In the genomic region with DNA sequence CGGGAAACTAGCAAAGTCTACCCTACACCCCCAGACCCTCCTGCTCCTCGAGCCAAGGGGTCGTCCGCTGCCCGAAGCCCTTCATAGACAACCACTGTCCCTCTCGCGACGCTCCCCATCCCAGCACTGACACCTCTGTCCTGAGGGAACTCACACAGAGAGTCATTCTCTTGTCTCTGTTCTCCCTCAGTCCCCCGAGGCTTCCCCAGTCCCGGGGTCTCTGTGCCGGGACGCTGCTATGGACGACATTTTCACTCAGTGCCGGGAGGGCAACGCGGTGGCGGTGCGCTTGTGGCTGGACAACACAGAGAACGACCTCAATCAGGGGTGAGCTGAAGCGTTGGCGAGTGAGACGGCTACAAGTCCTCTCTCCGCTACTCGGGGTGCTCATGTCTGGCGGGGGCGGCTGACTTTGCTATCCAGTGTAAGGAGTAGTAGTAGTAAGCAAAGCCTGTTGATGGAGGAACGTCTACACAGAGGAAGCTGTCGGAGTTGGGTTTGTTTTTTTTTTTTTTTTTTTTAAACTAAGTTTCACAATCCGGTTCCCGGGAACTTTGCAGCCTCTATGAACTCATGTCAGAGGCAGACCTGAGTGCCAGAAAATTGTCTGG, we compare ENCODE assay signal across 8 mouse cellular contexts. TPM values are rescaled to one million over a fixed set of nuclear protein-coding genes. Genes with fewer than 3 reads are reported as not detected.
A peak's percentile ranks its signal among the peaks of the same experiment; 100 is the strongest.
DNase-seq lines count a peak whose midpoint lies in the region; ATAC-seq and TF ChIP-seq lines count a peak whose summit lies in the region.

A gene (minus strand): TSS at position 475 of the 611 bp plus-strand sequence.

- peak within 1 kb of the TSS; percentile 86 for H3K27ac ChIP-seq in embryonic facial prominence, embryonic 12.5 days
- H3K27ac ChIP-seq in heart, embryonic 13.5 days (replicated peaks) = peak within 1 kb of the TSS; percentile 98
- peak within 1 kb of the TSS; percentile 95 for H3K27ac ChIP-seq in kidney, embryonic 16.5 days (ENCODE audit: low read length)
- peak within 1 kb of the TSS; percentile 97 for H3K27ac ChIP-seq in liver, postnatal 0 days (ENCODE audit: low read depth)
- peak within 1 kb of the TSS; percentile 83 for H3K27ac ChIP-seq in neural tube, embryonic 13.5 days (replicated peaks)

- peak; percentile 54 for DNase-seq in CD4-positive helper T cell, adult 2 months (ENCODE audit: low read depth, low spot score)
- peak; percentile 67 for DNase-seq in Muller cell, postnatal 12 days (ENCODE audit: inconsistent ontology term)
- peak; percentile 55 for DNase-seq in liver, postnatal 0 days
- DNase-seq in urinary bladder, postnatal 36 days (ENCODE audit: low spot score in 2 of 2) = peak; percentile 39 to 44

- peak within 1 kb of the TSS; percentile 91 for H3K9ac ChIP-seq in embryonic facial prominence, embryonic 12.5 days
- H3K9ac ChIP-seq in heart, embryonic 13.5 days = peak within 1 kb of the TSS; percentile 99
- peak within 1 kb of the TSS; percentile 85 for H3K9ac ChIP-seq in kidney, embryonic 16.5 days (replicated peaks; ENCODE audit: low read length)
- H3K9ac ChIP-seq in liver, postnatal 0 days (replicated peaks) = peak within 1 kb of the TSS; percentile 96
- peak within 1 kb of the TSS; percentile 91 for H3K9ac ChIP-seq in neural tube, embryonic 13.5 days

- peaks cover 47% of the 10 kb centered on the region for H3K36me3 ChIP-seq in embryonic facial prominence, embryonic 12.5 days
- peaks cover 56% of the 10 kb centered on the region for H3K36me3 ChIP-seq in heart, embryonic 13.5 days
- peaks cover 48% of the 10 kb centered on the region for H3K36me3 ChIP-seq in kidney, embryonic 16.5 days (ENCODE audit: insufficient read depth, low read length)
- peaks cover 49% of the 10 kb centered on the region for H3K36me3 ChIP-seq in liver, postnatal 0 days (replicated peaks; ENCODE audit: insufficient read depth, low read length)
- H3K36me3 ChIP-seq in neural tube, embryonic 13.5 days = peaks cover 54% of the 10 kb centered on the region

- peak within 1 kb of the TSS; percentile 66 for H3K4me3 ChIP-seq in embryonic facial prominence, embryonic 12.5 days
- peak within 1 kb of the TSS; percentile 96 for H3K4me3 ChIP-seq in heart, embryonic 13.5 days
- H3K4me3 ChIP-seq in kidney, embryonic 16.5 days (ENCODE audit: low read length) = peak within 1 kb of the TSS; percentile 72
- H3K4me3 ChIP-seq in liver, postnatal 0 days (ENCODE audit: low read depth, low read length) = peak within 1 kb of the TSS; percentile 94
- peak within 1 kb of the TSS; percentile 67 for H3K4me3 ChIP-seq in neural tube, embryonic 13.5 days

- peak; percentile 9; the same call in 1 of the 2 replicates for ATAC-seq in embryonic facial prominence, embryonic 12.5 days (ENCODE audit: insufficient number of reproducible peaks, insufficient read depth, low FRiP score, low TSS enrichment)
- ATAC-seq in heart, embryonic 13.5 days (ENCODE audit: extremely low read depth, insufficient number of reproducible peaks, low FRiP score, low TSS enrichment) = 0 out of 2 replicates have a peak, but pooled peaks have one; percentile 1
- peak; percentile 1; the same call in 1 of the 2 replicates for ATAC-seq in kidney, embryonic 16.5 days (ENCODE audit: low FRiP score, low TSS enrichment)
- peak; percentile 25 for ATAC-seq in liver, postnatal 0 days
- peak; percentile 26 for ATAC-seq in neural tube, embryonic 13.5 days (ENCODE audit: low read depth)

- peaks cover 24% of the 10 kb centered on the region for H3K4me1 ChIP-seq in embryonic facial prominence, embryonic 12.5 days
- peaks cover 37% of the 10 kb centered on the region for H3K4me1 ChIP-seq in heart, embryonic 13.5 days
- peaks cover 36% of the 10 kb centered on the region for H3K4me1 ChIP-seq in kidney, embryonic 16.5 days (ENCODE audit: insufficient read depth, low read length)
- peaks cover 22% of the 10 kb centered on the region for H3K4me1 ChIP-seq in liver, postnatal 0 days (ENCODE audit: insufficient read depth)
- peaks cover 35% of the 10 kb centered on the region for H3K4me1 ChIP-seq in neural tube, embryonic 13.5 days (replicated peaks)

- TF ChIP-seq CTCF in liver, postnatal 0 days (IDR thresholded peaks at IDR 0.05; ENCODE audit: low read depth) = no peak

- no peaks in the 10 kb centered on the region for H3K9me3 ChIP-seq in embryonic facial prominence, embryonic 12.5 days
- H3K9me3 ChIP-seq in heart, embryonic 13.5 days = no peaks in the 10 kb centered on the region
- H3K9me3 ChIP-seq in kidney, embryonic 16.5 days (ENCODE audit: low read length) = no peaks in the 10 kb centered on the region
- H3K9me3 ChIP-seq in liver, postnatal 0 days (ENCODE audit: low read length) = no peaks in the 10 kb centered on the region
- no peaks in the 10 kb centered on the region for H3K9me3 ChIP-seq in neural tube, embryonic 13.5 days

- H3K27me3 ChIP-seq in embryonic facial prominence, embryonic 12.5 days = no peaks in the 10 kb centered on the region
- H3K27me3 ChIP-seq in heart, embryonic 13.5 days (replicated peaks) = no peaks in the 10 kb centered on the region
- no peaks in the 10 kb centered on the region for H3K27me3 ChIP-seq in kidney, embryonic 16.5 days (ENCODE audit: insufficient read depth, low read length)
- no peaks in the 10 kb centered on the region for H3K27me3 ChIP-seq in liver, postnatal 0 days (ENCODE audit: insufficient read depth, low read length)
- H3K27me3 ChIP-seq in neural tube, embryonic 13.5 days = no peaks in the 10 kb centered on the region

- no peak for TF ChIP-seq EP300 in liver, postnatal 0 days (IDR thresholded peaks at IDR 0.05; ENCODE audit: low read depth)

- H3K4me2 ChIP-seq in embryonic facial prominence, embryonic 12.5 days (replicated peaks) = peak within 1 kb of the TSS; percentile 70
- peak within 1 kb of the TSS; percentile 92 for H3K4me2 ChIP-seq in heart, embryonic 13.5 days
- peak within 1 kb of the TSS; percentile 79 for H3K4me2 ChIP-seq in kidney, embryonic 16.5 days (replicated peaks; ENCODE audit: low read depth, low read length)
- peak within 1 kb of the TSS; percentile 98 for H3K4me2 ChIP-seq in liver, postnatal 0 days (ENCODE audit: low read depth, low read length)
- peak within 1 kb of the TSS; percentile 71 for H3K4me2 ChIP-seq in neural tube, embryonic 13.5 days

- WGBS in embryonic facial prominence, embryonic 12.5 days = under 1% methylated on average over 30 of the region's 30 CpGs
- WGBS in heart, embryonic 13.5 days = under 1% methylated on average over 30 of the region's 30 CpGs
- under 1% methylated on average over 30 of the region's 30 CpGs for WGBS in kidney, embryonic 16.5 days
- under 1% methylated on average over 30 of the region's 30 CpGs for WGBS in liver, postnatal 0 days (ENCODE audit: insufficient replicate concordance)
- WGBS in neural tube, embryonic 13.5 days = under 1% methylated on average over 30 of the region's 30 CpGs

RNA-seq across cellular contexts. Expression of the gene that starts here (rescaled TPM):
- 43.3 and 46.1 TPM in 2 replicates for polyA plus RNA-seq in embryonic facial prominence, embryonic 12.5 days (2016; fragmentation: Nextera tagmentation; extraction: Ambion mirVana)
- 25.0 and 25.1 TPM in 2 replicates for polyA plus RNA-seq in heart, embryonic 13.5 days (2015; fragmentation: Nextera tagmentation; extraction: Ambion mirVana)
- 42.9 TPM in 2 replicates for polyA plus RNA-seq in kidney, embryonic 16.5 days (2015; fragmentation: Nextera tagmentation; extraction: Ambion mirVana)
- polyA plus RNA-seq in liver, postnatal 0 days (2015; fragmentation: Nextera tagmentation; extraction: Ambion mirVana) = 10.6 and 11.6 TPM in 2 replicates
- 26.0 and 26.3 TPM in 2 replicates for polyA plus RNA-seq in neural tube, embryonic 13.5 days (2015; fragmentation: Nextera tagmentation; extraction: Ambion mirVana)

Comparison
In these comparisons a context has a peak if more than half of its experiments do, and no peak if none do; other contexts are left out.
1. Peak in every context shown above with its lines: DNase-seq, ATAC-seq, H3K4me3 ChIP-seq and H3K27ac ChIP-seq.